Mouse (Mus musculus) embryonic fibroblast, embryonic 13.5 days (primary cell): Measurements from ENCODE around the gene Fras1. TPM values are rescaled to one million over a fixed set of nuclear protein-coding genes. Genes with fewer than 3 reads are reported as not detected.

Experiments used
- H3K27ac ChIP-seq: 2 replicates; pipeline ENCODE4 v1.5.1; 2012; ENCODE audit warnings: low read length, control low read depth, inconsistent platforms; ENCODE audit not compliant: insufficient read depth
- H3K4me1 ChIP-seq: 2 replicates; pipeline ENCODE4 v1.6.1; 2011; ENCODE audit warnings: low read length; ENCODE audit not compliant: control insufficient read depth, insufficient read depth
- H3K4me3 ChIP-seq: 2 replicates; pipeline ENCODE4 v1.5.1; 2011; ENCODE audit warnings: mild to moderate bottlenecking, control low read depth, low read length; ENCODE audit not compliant: insufficient read depth
- CTCF ChIP-seq: IDR thresholded peaks from 2 replicates; pipeline ENCODE4 v1.5.1; 2011; ENCODE audit warnings: mild to moderate bottlenecking, control low read depth, low read length, moderate library complexity, borderline replicate concordance; ENCODE audit not compliant: insufficient read depth
- POLR2A ChIP-seq: IDR thresholded peaks from 2 replicates; pipeline ENCODE4 v1.6.1; 2011; ENCODE audit warnings: low read depth, mild to moderate bottlenecking, control low read depth, low read length, moderate library complexity
- polyA plus RNA-seq: library from polyadenylated mRNA; stranded (reverse); fragments of >200 nt; gene quantifications from 2 replicates; pipeline ENCODE4 v1.2.4, GENCODE M21; 2011; ENCODE audit warnings: low read depth; ENCODE audit not compliant: missing spikeins, insufficient read length

Gene Fras1
- polyA plus RNA-seq, 1 experiment = 2.2 TPM

DNA sequence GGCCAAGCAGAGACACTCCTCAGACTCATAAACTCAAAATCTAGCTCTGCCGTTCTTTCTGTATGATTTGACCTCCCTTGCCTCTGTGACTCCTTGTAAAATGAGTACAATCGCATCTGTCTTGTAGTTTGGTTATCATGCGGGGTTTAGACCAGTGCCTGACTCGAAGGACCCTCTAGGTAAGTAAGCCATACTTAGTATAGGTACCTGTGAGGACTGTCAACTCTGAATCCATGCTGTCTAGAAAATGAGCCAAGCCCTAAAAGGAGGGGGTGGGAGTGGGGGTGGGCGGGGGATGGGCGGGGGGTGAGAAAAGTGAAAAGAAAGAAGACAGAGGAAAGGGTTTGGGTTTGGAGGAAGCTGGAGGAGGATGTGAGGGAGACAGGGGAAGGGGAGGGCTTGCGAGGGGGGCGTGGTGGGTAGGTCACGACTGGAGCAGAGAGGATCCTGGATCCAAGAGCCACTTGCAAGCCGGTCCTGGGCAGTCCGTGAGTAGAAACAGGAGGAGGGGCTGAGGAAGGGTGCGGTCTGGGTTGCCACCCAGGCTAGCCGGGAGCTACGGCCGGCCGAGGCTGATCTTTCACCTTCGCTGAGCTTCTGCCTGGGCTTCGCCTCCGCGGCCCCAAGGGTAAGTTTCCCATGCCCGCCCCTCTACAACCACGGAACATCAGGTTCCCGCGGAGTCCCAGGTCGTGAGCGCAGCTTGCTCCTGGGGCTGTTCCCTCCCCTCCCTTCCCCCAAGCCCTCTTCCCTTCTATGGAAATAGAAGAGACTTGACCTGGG, 419.4 kb downstream of the Fras1 start, which contains the start of gene Anxa3:
TSS of gene Anxa3 (plus strand) at position 404 of the 783 bp plus-strand sequence.
- Histone ChIP-seq H3K4me3 (peak within 1 kb of the TSS; percentile 98), H3K4me1 (peaks cover 5% of the 10 kb centered on the region; the same call in 1 of the 2 replicates), H3K27ac (peak within 1 kb of the TSS; percentile 75)
- peak; percentile 75 for TF ChIP-seq POLR2A
- no peak for TF ChIP-seq CTCF

DNA sequence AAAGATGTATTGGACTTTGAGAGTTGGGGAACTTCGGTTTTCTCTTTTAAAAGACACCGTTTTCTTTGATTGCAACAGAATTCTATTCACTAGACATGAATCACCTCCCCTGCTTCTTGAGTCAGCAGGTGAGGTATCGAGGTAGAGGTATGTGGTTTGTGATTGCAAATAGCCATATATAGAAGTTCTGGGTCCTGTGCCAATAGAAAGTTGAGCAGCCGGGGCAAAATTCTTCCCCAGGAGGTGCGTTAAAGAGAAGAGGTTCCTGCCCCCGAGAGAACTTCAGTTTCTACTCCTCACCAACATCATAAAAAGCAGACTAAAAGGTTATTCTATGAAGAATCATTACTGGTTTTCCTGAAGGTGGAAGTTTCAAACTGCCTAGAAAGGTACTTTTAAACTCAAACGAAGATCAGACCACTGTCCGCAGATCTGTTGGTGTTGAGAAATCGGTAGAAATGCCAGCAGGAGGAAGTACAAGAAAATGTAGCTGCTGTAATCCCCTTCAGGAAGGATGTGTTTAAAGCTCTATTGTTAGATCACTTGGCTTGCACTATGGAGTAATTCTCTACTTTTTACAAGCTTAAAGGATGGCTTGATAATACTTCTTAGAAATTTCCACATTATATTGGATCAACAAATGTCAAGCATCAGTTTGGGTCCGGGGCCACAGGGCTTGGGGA, 420.3 kb downstream of the Fras1 start:
- Histone ChIP-seq H3K27ac (peak overlapping the region; percentile 75), H3K4me3 (peak overlapping the region; percentile 98)
- TF ChIP-seq CTCF (no peak), POLR2A (no peak)

DNA sequence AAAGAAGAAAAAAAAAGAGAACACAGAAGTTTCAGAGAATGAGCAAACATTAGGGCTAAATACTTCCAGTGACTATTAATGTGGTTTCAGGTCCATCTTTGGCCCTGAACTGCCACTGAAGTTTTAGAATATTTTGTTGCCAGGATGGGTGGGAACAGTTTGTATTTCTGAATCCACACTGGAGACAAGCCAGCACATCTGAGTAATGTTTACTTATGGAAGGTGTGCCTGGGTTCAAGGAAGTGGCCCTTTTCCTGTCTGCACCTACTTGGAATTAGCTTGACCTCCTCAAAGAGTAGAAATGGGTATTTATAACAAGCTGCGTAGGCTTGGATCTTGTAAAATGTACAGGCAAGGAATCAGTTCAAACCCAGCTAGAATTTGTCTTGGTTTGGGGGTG, 422.0 kb downstream of the Fras1 start:
- peaks cover 12% of the 10 kb centered on the region for H3K4me1 ChIP-seq
- H3K4me3 ChIP-seq = peak overlapping the region; percentile 12; the same call in 1 of the 2 replicates
- TF ChIP-seq POLR2A = no peak
- no peak for TF ChIP-seq CTCF
- H3K27ac ChIP-seq = no peak overlapping the region

More for the DNA sequence above, 420.3 kb downstream of the Fras1 start:
- peaks cover 5% of the 10 kb centered on the region; the same call in 1 of the 2 replicates for H3K4me1 ChIP-seq

DNA sequence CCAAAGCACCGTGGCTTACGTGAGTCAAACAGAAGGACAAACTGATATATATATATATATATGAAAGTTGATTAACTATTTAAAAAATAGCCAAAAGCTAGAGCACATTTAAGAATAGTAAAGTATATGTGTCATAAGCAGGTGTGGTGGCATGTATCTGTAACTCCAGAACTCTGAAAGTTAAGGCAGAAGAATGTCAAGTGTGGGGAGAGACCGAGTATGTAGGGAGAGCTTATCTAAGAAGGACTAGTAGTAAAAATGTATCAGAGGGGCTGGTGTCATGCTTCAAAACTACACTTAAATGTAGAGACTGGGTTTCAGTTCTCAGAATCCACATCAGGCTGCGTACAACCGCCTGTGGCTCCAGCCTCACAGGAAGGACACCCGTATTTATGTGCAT, 423.7 kb downstream of the Fras1 start:
- Histone ChIP-seq H3K4me1 (peaks cover 22% of the 10 kb centered on the region), H3K27ac (no peak overlapping the region), H3K4me3 (no peak overlapping the region)
- no peak for TF ChIP-seq POLR2A
- TF ChIP-seq CTCF = no peak

DNA sequence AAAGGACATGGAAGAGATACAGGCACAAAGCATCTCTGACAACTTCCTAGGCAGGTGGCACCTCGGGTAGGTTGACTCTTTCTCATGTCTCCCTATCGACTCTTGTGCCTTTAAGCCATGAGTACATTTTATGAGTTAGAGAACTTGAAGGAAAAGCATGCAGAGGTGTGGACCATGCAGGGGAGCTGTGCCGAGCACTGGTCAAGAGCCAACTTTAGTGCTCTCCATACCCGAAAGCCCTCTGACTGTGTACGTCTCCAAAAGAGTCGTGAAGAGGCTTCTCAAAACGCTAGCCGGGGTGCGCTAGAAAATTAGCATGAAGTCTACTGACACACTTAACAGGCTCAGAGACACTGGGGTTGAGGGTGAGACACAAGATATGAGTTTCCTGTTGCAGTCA, 425.4 kb downstream of the Fras1 start:
- no peak for TF ChIP-seq POLR2A
- no peak for TF ChIP-seq CTCF
- peaks cover 31% of the 10 kb centered on the region for H3K4me1 ChIP-seq

DNA sequence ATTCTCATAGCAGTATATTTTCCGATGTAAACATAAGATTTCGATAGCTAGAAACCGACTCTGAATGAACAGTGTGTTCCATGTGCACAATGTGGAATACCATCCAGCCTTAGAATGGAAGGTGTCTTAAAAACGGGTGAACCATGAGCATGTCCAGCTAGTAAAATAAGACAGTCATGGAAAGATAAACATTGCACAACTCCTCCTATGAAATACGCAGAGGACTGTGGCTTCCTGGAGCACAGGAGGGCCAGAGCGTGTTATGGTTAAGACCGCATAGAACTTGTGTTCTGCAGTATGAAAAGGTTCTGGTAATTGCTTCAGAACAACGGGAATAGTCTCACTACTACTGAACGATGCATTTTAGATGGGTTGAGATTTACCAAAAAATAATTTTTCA, 426.2 kb downstream of the Fras1 start:
- peaks cover 35% of the 10 kb centered on the region for H3K4me1 ChIP-seq
- no peak overlapping the region for H3K4me3 ChIP-seq
- H3K27ac ChIP-seq = peak overlapping the region; percentile 85; the same call in 1 of the 2 replicates
- TF ChIP-seq POLR2A = no peak
- no peak for TF ChIP-seq CTCF

More for the DNA sequence above, 425.4 kb downstream of the Fras1 start:
- H3K4me3 ChIP-seq = no peak overlapping the region
- no peak overlapping the region; the same call in 1 of the 2 replicates for H3K27ac ChIP-seq

DNA sequence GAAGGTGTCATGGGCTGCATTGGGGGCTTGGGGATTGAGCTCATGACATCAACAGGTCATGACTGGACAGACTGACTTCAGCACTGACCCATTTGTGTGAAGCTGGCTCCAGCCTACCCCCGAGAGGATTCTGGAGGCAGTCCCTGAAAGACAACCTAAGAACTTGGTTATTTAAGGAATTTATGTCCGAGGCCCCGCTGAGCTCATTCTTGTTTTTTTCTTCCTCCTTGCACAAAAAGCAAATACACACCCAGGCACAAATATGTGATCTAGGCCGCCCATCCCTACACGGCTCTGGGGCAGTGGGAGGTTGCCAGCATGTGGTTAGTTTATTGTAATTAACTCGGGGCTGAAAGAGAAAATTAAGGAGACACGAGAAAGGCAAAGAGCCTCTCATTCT, 428.4 kb downstream of the Fras1 start:
- peak overlapping the region; percentile 93 for H3K27ac ChIP-seq
- no peak overlapping the region for H3K4me3 ChIP-seq
- peaks cover 45% of the 10 kb centered on the region for H3K4me1 ChIP-seq
- no peak for TF ChIP-seq POLR2A

DNA sequence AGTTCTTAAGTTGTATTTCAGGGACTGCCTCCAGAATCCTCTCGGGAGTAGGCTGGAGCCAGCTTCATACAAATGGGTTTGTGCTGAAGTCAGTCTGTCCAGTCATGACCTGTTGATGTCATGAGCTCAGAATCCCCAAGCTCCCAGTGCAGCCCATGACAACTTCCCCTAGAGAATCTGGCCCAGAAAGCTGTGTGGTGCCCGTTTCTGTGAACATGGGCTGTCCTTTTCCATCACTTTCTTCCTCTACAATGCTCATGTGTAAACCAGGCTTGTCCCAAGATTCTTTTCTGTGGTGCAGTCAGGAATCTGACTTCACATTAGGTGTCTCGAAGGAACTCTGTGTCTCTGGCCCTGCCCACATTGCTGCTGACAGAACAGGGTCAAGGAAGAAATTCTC, 429.3 kb downstream of the Fras1 start:
- TF ChIP-seq CTCF = no peak
- no peak for TF ChIP-seq POLR2A
- Histone ChIP-seq H3K27ac (peak overlapping the region; percentile 93), H3K4me3 (no peak overlapping the region), H3K4me1 (peaks cover 48% of the 10 kb centered on the region)

DNA sequence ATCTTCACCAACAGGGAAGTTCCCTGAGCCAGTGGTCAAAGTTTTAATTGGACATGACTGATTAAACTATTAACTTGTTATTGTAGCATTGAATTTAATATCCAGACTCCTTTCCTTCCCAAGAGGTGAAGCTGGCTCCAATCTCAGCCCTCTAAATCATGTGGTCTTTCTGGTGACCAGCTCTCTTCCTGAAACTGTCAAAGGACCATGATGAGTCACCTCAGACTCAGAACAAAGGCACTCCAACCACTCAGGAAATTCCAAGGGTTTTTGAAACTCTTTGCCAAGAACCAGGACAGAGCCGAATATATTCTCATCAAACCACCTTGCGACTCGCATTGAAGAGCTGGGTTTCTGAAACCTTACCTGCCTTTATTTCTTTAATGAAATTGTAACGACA, 430.5 kb downstream of the Fras1 start:
- Histone ChIP-seq H3K4me3 (no peak overlapping the region), H3K27ac (peak overlapping the region; percentile 96), H3K4me1 (peaks cover 48% of the 10 kb centered on the region)
- no peak for TF ChIP-seq CTCF
- no peak for TF ChIP-seq POLR2A

DNA sequence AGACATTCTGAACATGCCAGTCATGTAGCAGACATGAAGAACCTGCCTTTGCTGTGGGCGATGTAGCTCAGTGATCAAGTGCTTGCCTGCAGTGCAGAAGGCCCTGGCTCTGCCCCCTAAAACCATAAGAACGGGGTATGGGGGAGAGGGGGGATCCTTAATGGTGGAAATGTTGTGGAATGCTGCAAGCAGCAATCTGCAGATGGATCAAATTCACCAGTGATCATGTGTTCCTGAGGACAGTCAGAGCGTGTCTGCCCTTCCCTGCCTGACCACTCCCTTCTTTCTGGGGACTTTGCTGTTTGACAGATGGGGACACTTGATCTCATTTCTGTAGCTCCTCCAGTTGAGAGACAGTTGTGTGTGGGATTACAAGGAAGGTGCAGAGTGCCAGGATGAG, 431.1 kb downstream of the Fras1 start:
- Histone ChIP-seq H3K27ac (peak overlapping the region; percentile 96), H3K4me1 (peaks cover 47% of the 10 kb centered on the region), H3K4me3 (no peak overlapping the region)
- TF ChIP-seq POLR2A (no peak), CTCF (no peak)
